Mouse (Mus musculus) bone marrow macrophage, adult 2 months (primary cell): Measurements from ENCODE around the gene 2010300C02Rik. TPM values are rescaled to one million over a fixed set of nuclear protein-coding genes. Genes with fewer than 3 reads are reported as not detected.

ENCODE experiments used
- H3K27ac ChIP-seq: 2 replicates; pipeline ENCODE4 v1.5.1; 2012; ENCODE audit warnings: low read depth, low read length; ENCODE audit not compliant: insufficient read depth
- H3K4me1 ChIP-seq: 2 replicates; pipeline ENCODE4 v1.6.1; 2012; ENCODE audit warnings: low read length; ENCODE audit not compliant: control insufficient read depth, insufficient read depth
- H3K4me3 ChIP-seq: 2 replicates; pipeline ENCODE4 v1.5.1; 2012; ENCODE audit warnings: mild to moderate bottlenecking, low read length, moderate library complexity; ENCODE audit not compliant: insufficient read depth
- CTCF ChIP-seq: IDR thresholded peaks from 2 replicates; pipeline ENCODE4 v1.5.1; 2012; ENCODE audit warnings: low read depth, mild to moderate bottlenecking, low read length, moderate library complexity
- POLR2A ChIP-seq: IDR thresholded peaks from 2 replicates; pipeline ENCODE4 v1.6.1; 2012; ENCODE audit warnings: mild to moderate bottlenecking, low read depth, low read length, borderline replicate concordance
- polyA plus RNA-seq: library from polyadenylated mRNA; stranded (reverse); fragments of >200 nt; gene quantifications from 2 replicates; pipeline ENCODE4 v1.2.4, GENCODE M21; 2012; ENCODE audit not compliant: missing spikeins, insufficient read depth, insufficient read length

The 2010300C02Rik gene
- polyA plus RNA-seq, 1 experiment, result 0.20 TPM

DNA sequence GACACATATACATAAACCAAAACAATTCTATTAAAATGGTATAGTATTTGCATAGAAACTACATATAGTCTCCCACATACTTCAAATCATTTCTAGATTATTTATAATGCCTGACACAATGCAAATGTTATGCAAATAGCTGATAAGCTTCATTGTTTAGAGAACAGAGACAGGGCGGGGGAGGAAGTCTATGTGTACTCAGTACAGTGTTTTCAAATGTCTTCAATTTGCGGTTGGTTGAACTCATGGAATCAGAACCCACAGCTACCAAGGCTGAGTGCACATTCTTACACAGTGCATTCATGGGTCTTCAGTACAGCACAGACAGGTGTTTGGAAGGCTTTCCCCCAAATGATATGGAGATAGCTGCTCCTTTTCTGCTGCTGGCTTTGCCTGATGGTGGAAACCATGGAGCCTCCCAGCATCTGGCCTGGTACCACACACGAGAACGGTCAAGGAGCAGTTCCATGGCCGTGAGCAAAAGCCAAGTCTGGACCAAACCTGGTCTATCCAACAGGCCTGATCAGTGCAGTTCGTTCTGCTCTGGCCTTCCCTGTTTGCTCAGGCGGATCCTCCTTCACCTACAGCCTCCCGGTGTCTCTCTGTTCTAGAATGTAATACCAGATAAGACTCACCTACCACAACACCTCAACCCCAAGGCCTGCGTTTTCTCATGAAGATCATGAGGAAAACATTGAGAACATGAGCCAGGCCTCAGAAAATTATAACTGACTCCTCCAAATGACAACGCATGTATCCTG is 8.1 kb downstream of the 2010300C02Rik start:
- TF ChIP-seq POLR2A (no peak), CTCF (no peak)
- Histone ChIP-seq H3K4me3 (no peak overlapping the region), H3K27ac (no peak overlapping the region), H3K4me1 (peaks cover 7% of the 10 kb centered on the region; the same call in 1 of the 2 replicates)

DNA sequence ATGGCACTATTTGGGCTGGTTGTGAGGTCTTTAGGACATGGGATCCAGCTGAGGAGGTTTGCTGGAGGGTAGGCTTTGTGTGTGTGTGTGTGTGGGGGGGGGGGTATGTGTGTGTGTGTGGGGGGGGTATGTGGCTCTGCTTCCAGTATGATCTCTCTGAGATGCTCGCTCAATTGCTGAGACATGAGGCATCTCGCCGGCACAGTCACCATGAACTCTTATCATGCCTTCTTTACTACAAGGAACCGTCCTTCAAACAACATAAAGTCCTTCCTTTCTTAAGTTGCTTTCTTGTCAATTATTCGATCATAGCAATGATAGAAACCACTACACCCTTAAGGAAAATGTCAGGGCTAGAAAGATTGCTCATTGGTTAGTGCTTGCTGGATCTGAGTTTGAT is 8.8 kb downstream of the 2010300C02Rik start:
- TF ChIP-seq POLR2A (no peak), CTCF (no peak)
- Histone ChIP-seq H3K4me1 (peaks cover 7% of the 10 kb centered on the region; the same call in 1 of the 2 replicates), H3K27ac (no peak overlapping the region), H3K4me3 (no peak overlapping the region)

GRCm38 (mm10) chr1:37709736-37710135 is 10.1 kb downstream of the 2010300C02Rik start:
- no peak for TF ChIP-seq POLR2A
- TF ChIP-seq CTCF, result no peak
- H3K27ac ChIP-seq, result no peak overlapping the region
- H3K4me3 ChIP-seq, result no peak overlapping the region
- H3K4me1 ChIP-seq, result peaks cover 7% of the 10 kb centered on the region; the same call in 1 of the 2 replicates

- no peak overlapping the region for H3K4me3 ChIP-seq
- peaks cover 7% of the 10 kb centered on the region; the same call in 1 of the 2 replicates for H3K4me1 ChIP-seq
- no peak overlapping the region for H3K27ac ChIP-seq
- TF ChIP-seq CTCF, result no peak
Observed at GRCm38 (mm10) chr1:37708270-37708955, 11.5 kb downstream of the 2010300C02Rik start.

DNA sequence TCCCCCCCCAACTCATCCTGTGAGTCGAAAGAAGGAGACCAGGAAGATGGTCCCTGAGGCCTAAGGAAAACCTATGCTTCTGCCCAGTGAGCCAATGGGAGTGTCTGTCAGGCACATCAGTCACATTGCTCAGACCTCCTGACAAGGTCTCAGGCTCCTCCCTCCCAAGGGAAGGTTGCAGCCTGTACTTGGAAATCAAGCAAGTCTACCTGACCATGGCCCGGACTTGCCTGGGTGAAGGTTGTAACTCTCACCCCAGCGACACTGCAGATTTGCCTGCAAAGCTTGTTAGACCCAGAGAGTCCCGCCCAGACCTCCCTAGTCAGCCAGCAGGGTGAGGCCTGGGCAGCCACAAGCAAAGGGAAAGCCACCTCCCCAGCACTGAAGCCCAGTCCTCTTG is 17.6 kb downstream of the 2010300C02Rik start:
- H3K4me3 ChIP-seq, result no peak overlapping the region
- H3K4me1 ChIP-seq, result no peaks in the 10 kb centered on the region
- no peak overlapping the region for H3K27ac ChIP-seq
- TF ChIP-seq POLR2A, result no peak
- TF ChIP-seq CTCF, result no peak

DNA sequence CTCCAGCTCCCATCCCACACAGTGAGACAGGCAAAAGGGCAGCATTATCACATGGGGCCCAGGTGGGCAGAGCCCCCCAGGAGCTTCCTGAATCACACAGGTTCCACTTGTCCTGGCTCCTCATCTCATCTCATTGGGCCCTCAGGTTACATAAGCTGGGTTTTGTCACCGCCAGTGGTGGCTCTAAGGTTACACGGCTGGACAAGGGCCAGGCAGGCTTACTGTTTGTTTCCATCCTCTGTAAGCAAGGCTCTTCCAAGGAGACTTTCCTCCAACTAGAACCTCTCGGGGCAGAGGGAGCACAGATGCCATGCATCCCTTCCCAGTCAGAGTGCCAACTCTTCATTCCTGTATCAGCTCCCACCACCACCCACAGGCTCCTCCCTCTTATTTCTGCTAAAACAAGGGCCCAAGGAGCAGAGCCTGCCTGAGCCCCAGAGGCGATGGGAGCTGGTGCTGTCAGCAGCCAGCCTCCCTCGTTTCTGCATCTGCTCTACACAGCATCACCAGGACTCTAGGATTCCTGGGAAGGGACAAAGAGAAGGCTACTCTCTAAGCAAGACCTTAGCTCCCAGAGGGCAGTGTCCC is 20.9 kb downstream of the 2010300C02Rik start:
- TF ChIP-seq POLR2A (no peak), CTCF (no peak)
- H3K4me3 ChIP-seq, result no peak overlapping the region
- H3K4me1 ChIP-seq, result no peaks in the 10 kb centered on the region
- H3K27ac ChIP-seq, result no peak overlapping the region

DNA sequence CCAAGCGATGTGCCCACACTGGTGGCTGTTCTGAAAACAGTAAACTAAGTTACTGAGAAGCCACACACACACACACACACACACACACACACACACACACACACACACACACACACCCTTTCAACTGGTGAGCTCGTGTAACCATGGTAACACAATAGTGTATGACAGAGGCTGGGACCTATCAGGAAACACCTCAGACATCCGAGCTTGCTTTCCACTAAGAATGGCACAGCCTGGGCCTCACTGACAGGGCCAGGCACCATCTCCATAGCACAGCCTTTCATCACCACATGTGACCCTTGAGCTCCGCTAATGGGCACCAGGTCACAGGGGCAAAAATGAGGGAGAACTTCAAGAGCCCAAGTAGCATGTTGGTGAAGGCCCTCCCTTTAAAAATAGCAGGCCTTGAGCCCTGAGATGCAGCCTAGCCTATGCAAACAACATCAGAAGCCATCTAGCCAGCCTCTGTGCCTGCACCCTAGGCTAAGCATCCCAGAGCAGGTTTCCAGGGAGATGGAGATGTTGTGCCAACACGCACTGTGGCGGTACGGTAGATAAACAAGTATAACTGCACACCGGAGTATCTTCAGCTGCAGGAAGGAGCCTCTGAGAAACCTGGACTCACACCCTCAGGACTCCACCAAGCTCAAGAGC is 21.6 kb downstream of the 2010300C02Rik start:
- H3K4me3 ChIP-seq, result no peak overlapping the region
- TF ChIP-seq CTCF (no peak), POLR2A (no peak)
- H3K4me1 ChIP-seq, result no peaks in the 10 kb centered on the region
- no peak overlapping the region for H3K27ac ChIP-seq

DNA sequence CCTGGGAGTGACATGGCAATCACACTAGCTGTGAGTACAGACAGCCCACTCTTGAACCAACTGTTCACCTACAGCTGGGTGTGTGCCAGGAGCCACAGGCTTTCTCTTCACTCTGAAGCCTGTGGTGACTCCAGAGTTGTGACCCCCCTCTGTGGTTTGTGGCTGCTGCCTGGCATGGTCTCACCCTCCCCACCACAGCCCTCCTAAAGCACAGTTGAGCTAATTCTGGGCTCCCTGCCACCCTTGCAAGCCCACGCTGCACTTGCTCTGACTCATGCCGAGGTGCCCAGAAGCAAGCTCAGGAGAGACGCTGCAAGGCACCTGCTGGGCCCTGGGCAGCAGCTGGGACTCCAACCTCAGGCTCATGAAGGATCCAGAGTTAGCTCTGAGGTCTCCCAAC is 23.0 kb downstream of the 2010300C02Rik start:
- H3K4me3 ChIP-seq, result no peak overlapping the region
- TF ChIP-seq CTCF, result no peak
- TF ChIP-seq POLR2A, result no peak

GRCm38 (mm10) chr1:37695732-37696131 is 24.2 kb downstream of the 2010300C02Rik start:
- Histone ChIP-seq H3K4me3 (no peak overlapping the region), H3K27ac (no peak overlapping the region), H3K4me1 (no peaks in the 10 kb centered on the region)
- TF ChIP-seq POLR2A, result no peak
- TF ChIP-seq CTCF, result no peak

More for the DNA sequence above, 23.0 kb downstream of the 2010300C02Rik start:
- Histone ChIP-seq H3K27ac (no peak overlapping the region), H3K4me1 (no peaks in the 10 kb centered on the region)

GRCm38 (mm10) chr1:37694417-37694816 is 25.5 kb downstream of the 2010300C02Rik start:
- no peak for TF ChIP-seq POLR2A
- TF ChIP-seq CTCF, result no peak
- H3K27ac ChIP-seq, result no peak overlapping the region
- no peak overlapping the region for H3K4me3 ChIP-seq
- no peaks in the 10 kb centered on the region for H3K4me1 ChIP-seq
